Mouse (Mus musculus) thymus, postnatal 14 days (tissue): ENCODE data around the gene Zfyve21.
A peak's percentile ranks its signal among the peaks of the same experiment; 100 is the strongest.

Source experiments
- DNase-seq: peaks from one replicate; pipeline ENCODE4 v3.0.0; 2021

Gene Zfyve21

DNA sequence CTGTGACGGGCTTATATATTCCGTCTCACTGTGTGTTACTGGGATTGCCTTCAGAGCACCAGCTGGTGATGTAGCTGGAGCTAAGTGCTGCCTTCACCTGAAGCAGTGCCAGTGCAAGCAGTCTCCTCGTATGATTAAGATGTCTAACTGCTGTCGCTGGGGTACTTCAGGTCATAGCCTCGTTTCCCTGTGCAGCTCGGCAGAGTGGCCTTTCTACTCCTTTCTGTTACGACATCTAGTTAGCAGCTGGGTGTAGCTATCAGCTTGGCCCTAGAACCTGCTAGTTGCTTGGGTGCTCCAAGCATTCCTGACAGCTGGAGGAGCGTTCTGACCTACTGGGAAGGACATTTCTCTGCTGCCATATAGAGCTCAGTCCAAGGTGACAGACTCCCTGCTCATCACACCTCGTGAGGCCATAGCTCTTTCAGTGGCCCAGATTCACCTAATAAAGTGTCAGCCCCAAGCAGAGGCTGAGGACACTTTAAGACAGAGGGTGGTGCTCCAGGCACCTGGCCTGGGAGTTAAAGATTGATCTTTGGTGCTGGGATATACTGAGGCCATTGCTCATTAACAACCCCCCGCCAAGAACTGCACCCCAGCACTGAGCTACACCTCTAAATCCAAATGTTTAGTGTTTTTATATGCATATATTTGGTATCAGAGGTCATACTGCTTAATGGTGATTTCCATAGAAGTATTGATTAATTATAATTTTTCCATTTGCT is 13.3 kb upstream of the Zfyve21 start:
- DNase-seq = no peak

DNA sequence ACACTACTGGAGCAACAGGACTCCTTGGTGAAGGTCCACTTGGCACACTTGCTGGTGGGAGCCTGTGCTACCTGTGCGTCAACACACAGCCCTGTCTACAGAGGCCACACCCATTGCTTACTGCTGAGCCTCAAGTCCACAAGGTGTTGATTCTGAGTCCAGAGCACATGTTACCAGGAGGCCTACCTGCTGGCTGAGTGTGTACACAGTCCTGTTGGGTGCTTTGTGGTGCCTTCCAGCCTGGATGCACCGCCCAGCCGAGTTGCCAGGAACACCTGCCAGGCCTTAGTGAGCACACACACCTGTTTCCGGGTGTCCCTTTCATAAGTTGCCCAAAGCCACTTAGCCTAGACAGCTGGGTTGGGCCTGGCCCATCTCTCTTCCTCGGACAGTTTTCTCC is 10.4 kb upstream of the Zfyve21 start:
- no peak for DNase-seq

GRCm38 (mm10) chr12:111808775-111809174 is 5.2 kb upstream of the Zfyve21 start:
- no peak for DNase-seq

DNA sequence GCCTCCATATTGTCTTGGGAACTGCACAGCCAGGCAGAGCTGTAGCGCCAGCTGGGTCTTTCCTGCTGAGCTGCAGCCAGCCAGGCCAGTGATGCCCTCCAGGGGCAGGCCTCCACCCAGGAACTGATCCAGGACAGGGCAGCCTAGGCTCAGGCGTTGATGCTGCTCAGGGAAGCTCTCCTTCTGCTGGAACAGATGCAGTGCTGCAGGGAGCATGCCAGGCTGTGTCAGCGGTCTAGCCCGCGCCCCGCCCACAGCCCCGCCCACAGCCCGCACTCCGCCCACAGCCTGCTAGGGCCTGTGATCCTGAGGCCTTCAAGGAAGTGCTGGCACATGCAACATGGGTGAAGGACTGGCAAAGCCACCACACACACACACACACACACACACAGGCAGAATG is 4.2 kb upstream of the Zfyve21 start:
- DNase-seq = peak; percentile 76

- DNase-seq = no peak
Observed at GRCm38 (mm10) chr12:111812075-111812474, 1.9 kb upstream of the Zfyve21 start.

DNA sequence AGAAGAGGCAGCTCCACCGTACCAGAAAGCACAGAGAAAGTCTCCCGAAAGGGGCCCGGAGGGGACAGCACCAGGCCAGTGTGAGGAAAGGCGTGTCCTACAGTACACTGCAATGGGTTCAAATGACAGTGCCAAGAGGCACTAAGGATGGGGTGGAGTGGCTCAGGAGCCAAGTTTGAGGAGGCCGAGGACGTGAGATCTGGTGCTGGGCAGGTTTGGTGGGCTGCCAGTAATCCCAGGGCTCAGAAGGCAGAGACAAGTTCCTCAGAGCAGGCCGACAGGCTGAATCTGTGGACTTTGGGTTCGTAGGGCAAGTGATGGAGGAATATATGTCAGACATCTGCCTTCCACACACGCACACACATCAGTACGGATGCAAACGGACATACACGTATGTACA is 1.4 kb upstream of the Zfyve21 start:
- DNase-seq = no peak

DNA sequence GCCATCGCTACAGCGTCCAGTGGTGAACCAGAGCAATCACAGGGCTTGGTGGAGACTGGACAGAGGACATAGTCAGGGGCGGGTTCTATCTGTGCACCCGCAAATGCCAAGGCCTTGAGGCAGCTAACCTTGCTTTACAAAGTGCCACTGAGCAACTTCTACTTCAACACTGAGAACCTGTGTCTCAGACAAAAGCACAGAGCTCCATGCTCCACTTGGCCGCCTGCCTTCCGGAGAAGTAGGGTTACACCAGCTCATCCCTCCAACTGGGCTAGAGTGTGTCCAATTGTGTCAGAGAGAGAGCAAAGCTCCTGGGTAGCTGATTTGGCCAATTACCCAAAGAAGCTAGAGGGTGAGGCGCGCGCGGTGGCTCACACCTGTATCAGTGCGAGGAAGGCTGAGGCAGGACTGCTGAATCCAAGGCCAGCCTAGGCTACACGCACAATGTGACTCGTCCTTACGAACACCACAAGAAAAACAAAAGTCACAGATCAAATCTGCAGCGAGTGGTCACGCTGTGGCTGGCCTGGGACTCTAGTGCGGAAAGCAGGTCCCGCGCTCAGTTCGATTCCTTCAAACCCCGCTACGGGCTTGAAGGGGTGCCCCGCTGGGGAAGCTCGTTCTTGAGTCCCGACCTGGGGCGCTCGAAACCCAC is 732 bp upstream of the Zfyve21 start:
- DNase-seq = no peak

DNA sequence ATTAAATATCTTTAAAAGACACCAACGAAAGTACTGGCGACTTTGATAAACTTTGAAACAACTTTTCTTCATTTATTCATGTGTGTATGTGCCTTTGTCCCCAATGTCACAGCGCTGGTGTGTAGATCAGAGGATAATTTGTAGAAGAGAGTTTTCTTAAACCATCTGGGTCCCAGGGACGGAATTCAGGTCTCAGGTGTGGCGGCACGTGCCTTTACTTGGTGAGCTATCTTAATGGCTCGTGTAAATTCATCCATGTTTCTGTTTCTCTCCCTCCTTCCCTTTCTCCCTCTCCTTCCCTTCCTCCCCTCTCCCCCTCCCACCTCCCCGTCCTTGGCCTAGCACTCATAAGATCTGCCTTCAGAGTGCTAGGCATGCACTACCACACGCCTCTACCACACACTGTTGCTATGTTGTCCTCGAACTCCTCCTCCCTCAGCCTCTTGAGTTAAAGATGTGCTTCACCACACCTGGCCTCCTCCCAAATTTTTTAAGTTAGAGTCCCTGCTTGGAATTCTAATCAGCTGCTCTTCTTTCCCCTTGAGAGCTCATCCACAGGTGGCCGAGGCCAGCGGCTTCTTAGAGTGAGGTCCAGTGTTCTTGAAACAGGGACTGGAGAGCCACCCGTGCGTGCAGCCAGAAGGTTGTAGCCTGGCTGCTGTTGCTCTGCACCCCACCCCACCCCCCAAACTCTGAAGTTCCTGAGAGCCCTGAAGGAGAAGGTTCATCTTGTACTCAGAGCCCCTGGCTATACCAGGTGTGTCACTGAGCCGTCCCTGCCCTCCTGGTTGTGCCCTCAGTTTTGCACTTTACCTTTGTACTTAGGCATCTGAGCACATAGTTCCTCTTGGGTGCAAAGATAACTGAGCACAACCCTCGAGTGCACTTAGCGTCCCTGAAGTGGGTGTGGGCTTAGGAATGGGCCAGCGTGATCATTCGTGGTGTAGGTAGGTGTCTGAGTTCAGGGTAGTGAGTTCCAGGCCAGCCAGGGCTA is 1.1 kb downstream of the Zfyve21 start:
- no peak for DNase-seq

DNA sequence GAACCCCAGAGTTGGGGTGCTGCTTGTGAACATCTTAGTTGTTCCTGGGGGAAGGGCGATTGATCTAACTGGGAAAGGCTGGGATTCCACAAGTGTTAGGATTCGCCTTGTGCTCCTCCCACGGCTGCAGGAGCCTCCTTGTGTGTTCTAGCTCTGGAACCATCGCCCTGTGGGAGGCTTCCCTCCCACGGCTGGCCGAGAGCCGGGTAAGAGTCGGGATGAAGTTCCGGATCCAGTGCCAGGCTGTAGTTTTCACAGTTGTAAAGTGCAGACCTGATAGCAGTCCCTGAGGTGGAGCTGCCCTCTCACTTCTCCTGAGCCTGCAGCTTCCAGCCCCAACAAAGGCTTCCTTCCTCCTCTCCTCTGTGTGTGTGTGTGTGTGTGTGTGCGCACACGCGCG is 2.6 kb downstream of the Zfyve21 start:
- peak; percentile 18 for DNase-seq

DNA sequence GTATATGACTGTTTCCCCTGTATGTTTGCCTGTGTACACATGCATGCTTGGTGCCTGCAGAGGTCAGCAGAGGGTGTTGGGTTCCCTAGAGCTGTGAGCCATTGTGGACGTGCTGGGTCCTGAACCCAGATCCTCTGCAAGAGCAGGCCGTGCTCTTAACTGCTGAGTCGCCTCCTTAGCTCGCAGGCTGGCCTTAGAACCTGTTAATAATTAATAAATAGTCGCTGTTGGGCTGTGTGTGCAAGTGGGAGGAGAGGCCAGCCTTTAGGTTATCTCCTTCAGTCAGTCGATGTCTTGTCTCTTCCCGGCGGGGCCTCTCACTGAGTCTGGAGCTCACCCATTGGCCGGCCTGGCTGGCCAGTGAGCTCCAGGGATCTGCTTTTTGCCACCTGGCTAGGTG is 3.0 kb downstream of the Zfyve21 start:
- no peak for DNase-seq

DNA sequence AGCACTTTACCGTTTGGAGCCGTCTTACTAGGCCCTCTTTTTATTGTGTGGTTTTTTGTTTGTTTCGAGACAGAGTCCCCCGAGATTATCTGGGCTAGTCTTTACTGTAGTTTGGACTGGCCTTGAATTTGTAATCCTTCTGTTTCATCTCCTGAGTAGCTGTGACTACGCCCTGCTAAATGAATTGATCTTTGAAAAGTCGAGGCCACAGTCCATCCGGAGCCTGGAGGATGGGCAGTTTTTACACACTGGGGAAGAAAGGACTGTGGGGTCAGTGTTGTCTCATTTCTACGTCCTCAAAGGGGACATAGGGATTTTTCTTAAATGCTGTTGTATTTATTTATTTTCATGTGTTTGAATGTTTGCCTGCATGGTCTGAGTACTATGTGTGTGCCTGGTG is 4.0 kb downstream of the Zfyve21 start:
- DNase-seq = no peak

DNA sequence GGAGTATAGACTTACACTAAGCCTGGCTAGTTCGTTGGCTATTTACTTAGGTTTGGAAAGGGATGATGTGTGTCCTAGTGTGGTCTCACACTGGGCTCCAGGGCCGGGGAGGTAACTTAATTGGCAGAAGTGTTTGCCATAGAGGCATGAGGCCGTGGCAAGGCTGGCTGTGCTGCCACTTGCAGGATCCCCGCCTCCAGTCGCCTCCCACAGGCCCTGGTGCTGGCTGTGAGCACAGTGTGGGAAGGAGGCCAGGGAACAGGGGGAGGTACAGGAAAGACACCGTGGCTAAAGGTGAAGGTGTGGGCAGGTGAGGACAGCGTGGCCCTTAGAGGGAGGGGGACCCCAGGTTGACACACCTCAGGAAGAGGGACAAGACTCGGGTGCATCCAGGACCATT is 6.0 kb downstream of the Zfyve21 start:
- DNase-seq = no peak

- DNase-seq = no peak
Observed at GRCm38 (mm10) chr12:111820708-111821107, 6.7 kb downstream of the Zfyve21 start.

GRCm38 (mm10) chr12:111821931-111822330 is 8.0 kb downstream of the Zfyve21 start:
- no peak for DNase-seq

DNA sequence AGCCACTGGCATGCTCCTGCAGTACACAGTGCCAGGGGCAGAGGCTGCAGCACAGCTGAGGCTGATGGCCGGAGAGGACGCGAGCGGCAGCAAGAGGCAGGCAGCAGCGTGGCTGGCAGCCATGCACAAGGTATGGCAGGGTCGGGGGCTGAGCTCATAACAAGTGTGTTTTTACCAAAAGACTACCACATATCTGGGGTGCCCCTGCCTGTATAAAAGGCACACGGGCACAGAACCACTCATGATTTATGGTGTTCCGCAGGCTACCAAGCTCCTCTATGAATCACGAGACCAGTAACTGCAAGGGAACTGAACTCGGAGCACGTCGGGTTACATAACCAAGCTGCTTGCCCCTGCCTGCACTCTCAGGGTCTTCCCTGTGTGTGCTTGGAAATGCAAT is 13.6 kb downstream of the Zfyve21 start:
- DNase-seq = no peak

- no peak for DNase-seq
Observed at GRCm38 (mm10) chr12:111829447-111829846, 15.5 kb downstream of the Zfyve21 start.

DNA sequence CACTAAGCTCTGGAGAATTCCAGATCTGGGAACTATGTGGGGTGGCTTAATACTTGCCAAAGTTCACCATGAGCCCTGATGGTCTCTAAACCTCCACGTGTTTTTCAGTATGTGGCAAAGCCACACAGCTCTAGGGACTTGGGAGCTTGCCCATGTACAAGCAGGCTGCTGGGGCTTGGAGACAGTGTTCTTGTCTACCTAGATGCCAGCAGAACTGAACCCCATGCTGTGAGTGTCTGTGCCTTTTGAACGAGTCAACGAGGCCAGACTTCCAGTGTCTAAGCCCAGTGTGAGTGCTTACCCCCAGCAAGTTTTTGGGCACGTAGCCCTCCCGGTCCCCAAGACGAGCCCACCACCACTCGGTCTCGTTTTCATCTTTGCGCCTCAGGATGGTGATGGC is 16.0 kb downstream of the Zfyve21 start:
- no peak for DNase-seq

DNA sequence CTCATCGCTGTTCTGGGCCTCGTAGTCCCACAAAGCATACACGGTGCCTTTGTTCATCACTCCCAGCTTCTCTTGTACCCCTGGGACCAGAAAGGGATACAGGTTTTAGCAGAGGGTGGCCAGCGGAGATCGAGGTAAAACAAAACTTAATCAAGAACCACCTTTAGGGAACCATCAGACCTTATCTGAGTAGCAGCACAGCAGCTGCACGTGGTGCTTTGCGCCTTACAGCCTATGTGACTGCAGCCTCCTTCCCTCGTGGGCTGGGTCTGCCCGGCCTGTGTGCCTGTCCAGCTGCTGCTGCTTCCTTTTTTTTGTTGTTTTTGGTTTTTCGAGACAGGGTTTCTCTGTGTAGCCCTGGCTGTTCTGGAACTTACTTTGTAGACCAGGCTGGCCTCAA is 16.4 kb downstream of the Zfyve21 start:
- DNase-seq = no peak

GRCm38 (mm10) chr12:111832643-111833042 is 18.7 kb downstream of the Zfyve21 start:
- DNase-seq = no peak

- DNase-seq = no peak
Observed at GRCm38 (mm10) chr12:111833457-111833856, 19.5 kb downstream of the Zfyve21 start.

DNA sequence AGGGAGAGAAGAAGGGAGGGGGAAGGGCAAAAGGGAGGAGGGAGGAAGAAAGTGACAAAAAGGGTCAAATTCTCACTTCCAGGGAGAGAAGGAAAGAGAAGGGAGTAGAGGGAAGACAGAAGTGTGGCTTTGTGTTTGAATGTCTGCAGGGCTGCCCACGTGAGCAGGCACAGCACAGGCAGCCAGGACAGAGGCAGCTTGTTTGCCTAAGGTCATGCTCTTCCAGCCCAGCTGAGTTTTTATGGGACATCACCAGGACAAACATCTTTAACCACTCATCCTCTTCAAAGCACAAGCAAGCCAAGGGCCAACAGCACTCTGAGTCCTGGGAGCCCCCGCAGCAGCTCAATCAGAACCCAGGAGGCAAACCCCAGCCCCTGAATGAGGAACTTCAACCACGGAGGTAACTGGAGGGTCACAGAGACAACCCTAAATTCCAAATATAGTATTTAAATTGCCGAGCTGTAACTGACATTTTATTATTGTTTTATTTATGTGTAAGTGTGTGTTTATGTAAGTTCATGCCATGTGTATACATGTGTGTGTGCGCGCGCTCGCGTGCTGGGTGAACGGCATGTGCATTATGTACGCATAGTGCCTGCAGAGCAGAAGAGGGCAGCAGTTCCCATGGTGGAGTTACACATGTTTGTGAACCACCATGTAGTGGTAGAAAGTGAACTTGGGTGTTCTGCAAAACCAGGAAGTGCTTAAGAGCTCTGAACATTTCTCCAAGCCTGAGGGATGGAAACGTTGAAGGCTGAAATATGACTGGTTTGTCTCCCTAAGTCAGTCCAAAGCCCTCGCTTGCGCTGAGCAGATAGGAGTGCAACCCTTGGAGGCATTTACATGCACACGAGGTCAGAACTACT is 28.8 kb downstream of the Zfyve21 start:
- DNase-seq = peak; percentile 14

DNA sequence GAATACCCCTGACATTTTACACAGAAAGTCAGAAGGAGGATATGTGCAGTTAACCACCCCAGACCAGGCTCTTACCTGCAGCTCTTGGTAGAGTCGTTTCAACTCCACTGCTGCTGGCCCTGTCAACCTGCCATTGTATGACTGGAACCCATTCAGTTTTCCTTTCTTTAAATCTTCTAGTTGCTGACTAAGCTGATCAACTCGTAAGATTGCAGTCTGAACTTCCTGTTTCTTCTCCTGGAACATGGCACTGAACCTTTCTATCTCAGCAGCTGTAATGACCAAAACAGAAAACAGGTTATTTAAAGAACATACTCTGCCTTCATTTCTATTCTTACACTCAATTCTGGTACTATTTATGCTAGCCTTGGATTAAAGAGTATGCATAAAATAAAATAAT is 29.5 kb downstream of the Zfyve21 start:
- DNase-seq = no peak

GRCm38 (mm10) chr12:111845953-111846352 is 32.0 kb downstream of the Zfyve21 start:
- DNase-seq = no peak
